Mouse (Mus musculus) cerebellum, adult 2 months (tissue): Measurements from ENCODE around the gene Gm32802. TPM values are rescaled to one million over a fixed set of nuclear protein-coding genes. Genes with fewer than 3 reads are reported as not detected.
"Not testable (repeated sequence)": the region's sequence is repeated elsewhere in the genome, so short reads cannot be mapped to it uniquely, and the experiment has no call there.

Experiments
- DNase-seq, 2 experiments: peaks; one replicate each; pipeline ENCODE4 v3.0.0; 2021
- H3K27ac ChIP-seq: fragments of 200-500 bp; 2 replicates; pipeline ENCODE4 v1.5.1; 2012; ENCODE audit warnings: low read length, control low read depth, inconsistent platforms; ENCODE audit not compliant: insufficient read depth
- H3K27me3 ChIP-seq: fragments of 200-500 bp; 2 replicates; pipeline ENCODE4 v1.6.1; 2012; ENCODE audit warnings: inconsistent platforms, mild to moderate bottlenecking, low read length, moderate library complexity; ENCODE audit not compliant: control insufficient read depth, insufficient read depth
- H3K4me1 ChIP-seq: fragments of 200-500 bp; 2 replicates; pipeline ENCODE4 v1.6.1; 2011; ENCODE audit warnings: low read length; ENCODE audit not compliant: control insufficient read depth, insufficient read depth
- H3K4me3 ChIP-seq: fragments of 200-500 bp; replicated peaks from 2 replicates; pipeline ENCODE3; 2011; ENCODE audit warnings: mild to moderate bottlenecking, low read depth, low read length, control low read depth; ENCODE audit not compliant: insufficient read depth
- CTCF ChIP-seq: fragments of 200-500 bp; IDR thresholded peaks from 2 replicates; pipeline ENCODE4 v1.5.1; 2011; ENCODE audit warnings: low read depth, mild to moderate bottlenecking, control low read depth, low read length, moderate library complexity, borderline replicate concordance; ENCODE audit not compliant: insufficient read depth
- POLR2A ChIP-seq: fragments of 200-500 bp; IDR thresholded peaks from 2 replicates; pipeline ENCODE4 v1.6.1; 2011; ENCODE audit warnings: low read length, control low read depth, borderline replicate concordance; ENCODE audit not compliant: insufficient read depth
- WGBS: fragments of 180-500 bp; shearing (Covaris S2); methylation state at CpG from one replicate; pipeline ENCODE4 v1.1.7; 2018; 5-methylcytosine and 5-hydroxymethylcytosine counted together
- polyA plus RNA-seq: library from polyadenylated mRNA; depleted of rRNA; stranded (reverse); fragments of >200 nt; gene quantifications from 2 replicates; pipeline ENCODE4 v1.2.3, GENCODE M21; 2012; rRNA removed

Gm32802 gene
- polyA plus RNA-seq = 0.03 TPM in 1 of 2 replicates, not detected in the other

DNA sequence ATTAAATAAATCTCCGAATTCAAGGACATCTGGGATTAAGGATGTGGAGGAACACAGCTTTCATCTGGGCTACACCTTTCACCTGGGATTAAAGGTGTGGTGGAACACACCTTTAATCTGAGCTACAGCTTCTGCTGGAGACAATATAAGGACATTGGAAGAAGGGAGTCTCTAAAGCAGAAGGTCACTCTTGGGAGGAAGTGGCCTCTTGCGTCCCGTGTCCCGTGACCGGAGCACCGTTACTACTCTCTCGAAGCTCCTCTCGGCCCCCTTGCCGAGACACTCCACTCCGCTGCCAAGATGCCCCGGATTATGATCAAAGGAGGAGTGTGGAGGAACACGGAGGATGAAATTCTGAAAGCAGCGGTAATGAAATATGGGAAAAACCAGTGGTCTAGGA lies at the start of gene Gm32802:
Gene Gm32802 (plus strand): TSS at position 301 of the 400 bp plus-strand sequence.
- WGBS = no CpG with 5 or more reads among the region's 13 CpGs
- not testable (repeated sequence) for H3K4me3 ChIP-seq

GRCm38 (mm10) chr10:118215719-118216393 lies 42.6 kb upstream of the Gm32802 start:
- H3K27ac ChIP-seq, H3K27me3 ChIP-seq, DNase-seq, H3K4me3 ChIP-seq, H3K4me1 ChIP-seq: not testable (repeated sequence)
- WGBS = 9% methylated on average over 3 of the region's 4 CpGs

More for the DNA sequence above, at the start of gene Gm32802:
- not testable (repeated sequence) for DNase-seq, H3K27ac ChIP-seq, H3K27me3 ChIP-seq, H3K4me1 ChIP-seq

GRCm38 (mm10) chr10:118227629-118228028 lies 30.9 kb upstream of the Gm32802 start:
- not testable (repeated sequence) for DNase-seq, H3K4me3 ChIP-seq, H3K27ac ChIP-seq, H3K27me3 ChIP-seq, H3K4me1 ChIP-seq
- WGBS = 100% methylated on average over 1 of the region's 2 CpGs

DNA sequence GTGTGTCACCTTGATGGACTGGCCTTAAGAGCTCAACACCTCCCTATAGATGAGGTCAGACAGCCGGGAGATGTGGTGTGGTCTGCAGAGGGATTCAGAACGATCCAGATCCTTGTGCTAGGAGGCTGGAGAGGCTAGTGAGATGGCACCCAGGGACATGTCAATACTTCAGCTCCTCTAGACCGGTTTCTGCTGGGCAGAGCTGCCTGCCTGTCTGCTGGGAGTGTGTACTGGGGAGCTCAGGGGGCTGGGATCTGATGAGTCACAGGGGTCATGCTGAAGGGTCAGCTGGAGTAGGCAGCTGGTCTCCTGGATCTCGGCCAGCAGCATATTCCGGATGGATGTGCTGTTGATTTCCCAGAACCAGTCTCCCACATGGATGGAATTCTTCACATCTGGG lies 25.9 kb upstream of the Gm32802 start:
- H3K4me1 ChIP-seq, H3K27me3 ChIP-seq, H3K4me3 ChIP-seq, H3K27ac ChIP-seq, DNase-seq: not testable (repeated sequence)
- 100% methylated on average over 1 of the region's 5 CpGs for WGBS

GRCm38 (mm10) chr10:118240680-118241079 lies 17.8 kb upstream of the Gm32802 start, which contains the start of gene Gm32717:
Gene Gm32717, minus strand, starts transcription at chr10:118240780.
- not testable (repeated sequence) for H3K27ac ChIP-seq, H3K27me3 ChIP-seq, H3K4me1 ChIP-seq, H3K4me3 ChIP-seq, DNase-seq
- WGBS = no CpG with 5 or more reads among the region's 13 CpGs

DNA sequence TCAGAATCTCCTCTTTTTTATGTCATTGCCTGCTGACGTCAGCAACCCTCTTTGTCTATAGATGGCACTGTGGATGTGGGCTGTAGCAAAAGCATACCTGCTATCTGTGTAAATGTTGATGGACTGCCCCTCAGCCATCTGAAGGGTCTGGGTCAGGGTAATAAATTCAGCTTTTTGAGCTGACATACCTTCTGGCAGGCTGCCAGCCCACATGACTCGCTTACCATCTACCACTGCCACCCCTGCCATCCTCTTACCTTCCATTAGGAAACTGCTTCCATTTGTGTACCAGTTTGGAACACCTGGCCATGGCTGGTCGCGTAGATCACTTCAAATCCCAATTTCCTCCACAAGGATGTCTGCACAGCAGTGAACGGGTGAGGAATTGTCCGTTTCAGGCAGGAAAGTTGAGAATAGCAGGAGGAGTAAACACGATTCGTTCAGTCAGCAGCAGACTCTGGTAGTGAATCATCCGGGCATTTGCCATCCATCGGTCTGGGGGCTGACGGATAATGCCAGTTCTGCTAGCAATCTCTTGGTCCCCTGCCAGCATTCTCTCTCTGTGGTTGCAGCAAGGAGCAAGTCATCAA lies 9.4 kb upstream of the Gm32802 start:
- not testable (repeated sequence) for H3K4me1 ChIP-seq, H3K4me3 ChIP-seq, H3K27ac ChIP-seq, H3K27me3 ChIP-seq
- 16% methylated on average over 11 of the region's 11 CpGs for WGBS
- peak; percentile 3 to 13 for DNase-seq

GRCm38 (mm10) chr10:118250852-118251295 lies 7.6 kb upstream of the Gm32802 start:
- Histone ChIP-seq H3K4me1 (no peaks in the 10 kb centered on the region), H3K27ac (no peak overlapping the region), H3K4me3 (no peak overlapping the region), H3K27me3 (no peaks in the 10 kb centered on the region)
- peak; percentile 8 to 14 for DNase-seq
- WGBS = 15% methylated on average over 10 of the region's 10 CpGs
- TF ChIP-seq CTCF (0 out of 2 replicates have a peak, but pooled peaks have one; percentile 26), POLR2A (no peak)

DNA sequence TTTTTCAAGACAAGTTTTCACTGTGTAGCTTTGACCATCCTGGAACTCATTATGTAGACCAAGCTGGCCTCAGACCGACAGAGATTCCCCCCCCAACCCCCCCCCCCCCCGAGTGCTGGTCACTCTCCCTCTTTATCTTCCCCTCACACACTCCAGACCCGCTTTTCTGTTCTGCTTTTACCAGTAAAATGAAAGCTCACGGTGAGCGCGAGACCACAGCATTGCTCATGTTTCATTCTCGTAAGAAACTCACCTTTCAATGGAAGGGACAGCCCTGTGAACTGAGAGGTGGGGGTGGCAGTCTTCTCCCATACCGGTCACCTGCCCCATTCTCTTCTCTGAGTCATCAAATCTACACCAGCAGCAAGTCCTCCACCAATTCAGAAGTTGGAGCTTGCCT lies 10.3 kb downstream of the Gm32802 start:
- H3K27me3 ChIP-seq, H3K27ac ChIP-seq, H3K4me3 ChIP-seq, H3K4me1 ChIP-seq, DNase-seq: not testable (repeated sequence)
- 71% methylated on average over 2 of the region's 8 CpGs for WGBS

DNA sequence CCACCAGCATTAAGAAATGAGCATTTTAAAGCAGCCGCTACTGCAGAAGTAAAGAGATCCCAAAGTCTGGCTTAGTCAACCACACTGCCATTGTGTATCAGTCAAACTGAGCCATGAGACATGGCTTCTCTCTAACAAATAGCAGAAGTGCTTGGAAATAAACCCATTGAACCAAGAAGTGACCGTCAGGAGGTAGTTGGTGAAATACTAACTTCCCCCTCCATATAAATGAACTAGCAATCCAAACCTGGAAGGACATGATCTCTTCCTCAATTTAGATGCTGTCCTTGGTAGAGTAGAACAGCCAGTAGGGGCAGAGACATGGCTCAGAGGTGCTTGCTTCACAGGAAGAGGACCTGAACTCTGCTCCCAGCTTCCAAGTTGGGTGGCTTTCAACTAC lies 12.9 kb downstream of the Gm32802 start:
- WGBS = 100% methylated on average over 1 of the region's 2 CpGs
- H3K27me3 ChIP-seq, H3K27ac ChIP-seq: not testable (repeated sequence)

DNA sequence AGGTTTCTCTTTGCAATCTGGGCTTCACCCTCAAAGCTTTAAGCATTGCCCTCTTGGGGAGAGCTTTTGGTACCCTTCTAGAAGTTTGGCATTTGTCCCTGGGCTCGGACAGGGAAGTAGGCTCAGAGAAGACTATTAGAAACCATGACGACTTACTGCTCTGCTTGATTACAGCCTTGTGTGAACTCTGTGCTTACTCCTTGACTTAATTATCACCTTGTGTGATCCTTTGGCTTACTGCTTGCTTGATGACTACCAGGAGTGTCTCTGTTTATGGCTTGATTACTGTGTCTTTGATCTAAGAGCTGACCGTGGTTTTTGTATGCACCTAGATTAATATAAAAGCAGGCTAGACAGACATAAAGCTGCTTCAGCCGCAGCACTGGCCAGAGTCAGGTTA lies 19.6 kb downstream of the Gm32802 start:
- H3K4me1 ChIP-seq, H3K4me3 ChIP-seq, H3K27me3 ChIP-seq, H3K27ac ChIP-seq, DNase-seq: not testable (repeated sequence)
- no CpG with 5 or more reads among the region's 4 CpGs for WGBS

More for the DNA sequence above, 12.9 kb downstream of the Gm32802 start:
- not testable (repeated sequence) for DNase-seq, H3K4me1 ChIP-seq, H3K4me3 ChIP-seq

DNA sequence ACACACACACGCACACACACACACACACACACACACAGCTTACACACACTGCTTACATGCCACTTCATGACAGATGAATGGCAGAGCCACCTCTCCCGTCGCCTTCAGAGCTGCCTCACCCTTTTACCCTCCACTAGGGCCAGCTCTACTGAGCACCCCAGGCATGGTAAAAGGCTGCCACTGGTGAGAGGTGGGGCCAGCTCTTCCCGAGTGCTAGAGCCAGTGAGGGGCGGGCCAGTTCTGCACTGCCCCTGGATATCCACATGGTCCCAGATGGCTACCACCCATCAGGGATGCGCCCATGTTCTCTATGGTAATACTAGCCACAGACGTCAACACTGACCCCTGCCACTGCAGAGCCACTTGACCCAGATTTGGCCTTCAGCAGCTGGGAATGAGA lies 24.1 kb downstream of the Gm32802 start:
- not testable (repeated sequence) for DNase-seq, H3K4me3 ChIP-seq, H3K4me1 ChIP-seq, H3K27ac ChIP-seq, H3K27me3 ChIP-seq
- 66% methylated on average over 6 of the region's 7 CpGs for WGBS

DNA sequence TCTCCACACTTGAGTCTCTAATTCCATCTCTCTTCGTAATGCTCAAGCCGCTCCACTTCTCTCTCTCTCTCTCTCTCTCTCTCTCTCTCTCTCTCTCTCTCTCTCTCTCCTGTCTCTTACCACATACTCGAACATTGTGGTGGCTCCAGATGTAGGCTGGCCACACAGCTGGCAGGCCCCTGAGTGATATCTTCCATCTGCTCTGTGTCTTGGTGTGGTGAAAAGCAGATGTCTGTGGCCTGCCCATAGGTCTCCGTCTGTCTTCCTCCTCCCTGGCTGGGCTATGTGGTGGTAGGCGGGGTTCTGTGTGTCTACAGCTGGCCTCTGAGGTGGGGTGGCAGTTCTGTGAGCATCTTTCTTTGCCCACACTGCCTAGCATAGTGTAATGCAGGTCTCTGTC lies 24.5 kb downstream of the Gm32802 start:
- not testable (repeated sequence) for H3K4me1 ChIP-seq, H3K4me3 ChIP-seq, H3K27me3 ChIP-seq, DNase-seq, H3K27ac ChIP-seq
- WGBS = 64% methylated on average over 3 of the region's 5 CpGs
